Mouse (Mus musculus): ENCODE results near the gene Ceacam18. TPM values are rescaled to one million over a fixed set of nuclear protein-coding genes. Genes with fewer than 3 reads are reported as not detected.
"Not testable (repeated sequence)": the region's sequence is repeated elsewhere in the genome, so short reads cannot be mapped to it uniquely, and the experiment has no call there.

Gene Ceacam18
- polyA plus RNA-seq, 1 experiment = not detected

DNA sequence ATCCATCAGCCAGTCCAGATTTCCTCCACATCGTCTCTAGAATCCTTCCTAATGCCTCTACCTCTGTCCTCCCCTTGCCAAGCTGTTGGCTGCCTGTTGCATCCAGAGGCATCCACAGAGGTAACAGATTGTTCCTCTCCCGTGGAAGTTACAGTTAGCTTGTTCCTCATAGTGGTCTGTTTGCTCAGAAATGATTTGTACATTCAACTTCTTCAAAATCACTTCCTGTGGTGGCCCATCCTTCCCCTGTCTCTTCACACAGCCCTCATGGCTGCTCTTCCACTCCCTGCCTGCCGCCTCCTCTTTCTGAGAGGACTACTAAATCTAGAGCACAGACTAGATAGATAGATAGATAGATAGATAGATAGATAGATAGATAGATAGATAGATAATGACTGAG lies 20.0 kb downstream of the Ceacam18 start:
- TF ChIP-seq CTCF (IDR thresholded peaks at IDR 0.05; ENCODE audit: insufficient read depth, low read depth, low read length) = no peak
- TF ChIP-seq POLR2A (IDR thresholded peaks at IDR 0.05; ENCODE audit: insufficient read depth, low read depth, low read length) = no peak
- no peak overlapping the region for H3K27ac ChIP-seq (ENCODE audit: insufficient read depth, low read depth, low read length)
- H3K4me3 ChIP-seq (ENCODE audit: insufficient read depth, low read depth, low read length) = no peak overlapping the region
- WGBS = 79% methylated on average over 3 of the region's 3 CpGs
- no peaks in the 10 kb centered on the region for H3K4me1 ChIP-seq (ENCODE audit: control insufficient read depth, insufficient read depth, low read length)

DNA sequence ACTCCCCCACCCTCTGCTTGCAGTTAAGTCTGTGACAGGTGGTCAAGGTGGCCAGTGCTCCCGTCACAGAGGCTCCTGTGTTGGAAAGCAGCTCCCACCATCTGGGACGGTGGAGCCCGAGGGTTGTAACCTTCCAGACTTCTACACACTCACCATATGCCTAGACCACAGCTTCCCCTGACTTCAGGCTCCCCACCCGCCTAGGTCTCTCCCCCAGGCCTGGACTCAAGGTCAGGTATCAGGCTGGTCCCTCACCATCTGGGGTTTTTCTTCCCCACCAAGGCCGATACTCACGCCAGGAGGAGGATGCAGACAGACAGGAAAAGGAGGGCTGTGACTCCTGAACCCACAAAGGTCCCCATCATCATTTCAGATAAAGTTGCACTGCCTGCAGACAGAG lies 21.7 kb downstream of the Ceacam18 start:
- TF ChIP-seq CTCF (IDR thresholded peaks at IDR 0.05; ENCODE audit: insufficient read depth, low read depth, low read length) (no peak), POLR2A (IDR thresholded peaks at IDR 0.05; ENCODE audit: insufficient read depth, low read depth, low read length) (no peak)
- 72% methylated on average over 6 of the region's 6 CpGs for WGBS
- no peak overlapping the region for H3K27ac ChIP-seq (ENCODE audit: insufficient read depth, low read depth, low read length)

DNA sequence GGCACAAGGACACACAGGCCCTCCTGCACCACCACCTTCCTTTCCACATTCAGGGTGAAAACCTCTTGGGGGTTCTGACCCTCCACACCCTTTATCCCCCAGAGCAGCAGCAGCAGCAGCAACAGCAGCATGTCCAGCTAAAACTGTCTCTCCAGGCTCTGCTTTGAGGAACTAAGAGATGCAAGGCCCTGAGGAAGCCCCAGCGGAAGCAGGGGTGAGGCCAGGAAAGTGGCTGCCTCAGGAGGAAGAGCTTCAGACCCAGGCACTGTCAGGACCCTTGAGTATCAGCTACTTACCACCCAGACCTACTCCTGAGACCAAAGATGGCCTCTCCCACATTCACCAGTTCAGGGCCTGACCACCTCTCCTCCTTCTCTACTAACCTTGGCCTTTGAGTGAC lies 25.5 kb downstream of the Ceacam18 start, which contains the start of gene Siglece:
TSS of gene Siglece (minus strand) at position 160 of the 400 bp plus-strand sequence.
- WGBS = 77% methylated on average over 1 of the region's 1 CpGs
- Histone ChIP-seq H3K4me3 (ENCODE audit: insufficient read depth, low read depth, low read length) (no peak within 1 kb of the TSS), H3K4me1 (ENCODE audit: control insufficient read depth, insufficient read depth, low read length) (no peaks in the 10 kb centered on the region), H3K27ac (ENCODE audit: insufficient read depth, low read depth, low read length) (no peak within 1 kb of the TSS)
- TF ChIP-seq CTCF (IDR thresholded peaks at IDR 0.05; ENCODE audit: insufficient read depth, low read depth, low read length) (no peak), POLR2A (IDR thresholded peaks at IDR 0.05; ENCODE audit: insufficient read depth, low read depth, low read length) (no peak)

More for the DNA sequence above, 21.7 kb downstream of the Ceacam18 start:
- Histone ChIP-seq H3K4me3 (ENCODE audit: insufficient read depth, low read depth, low read length) (no peak overlapping the region), H3K4me1 (ENCODE audit: control insufficient read depth, insufficient read depth, low read length) (no peaks in the 10 kb centered on the region)

DNA sequence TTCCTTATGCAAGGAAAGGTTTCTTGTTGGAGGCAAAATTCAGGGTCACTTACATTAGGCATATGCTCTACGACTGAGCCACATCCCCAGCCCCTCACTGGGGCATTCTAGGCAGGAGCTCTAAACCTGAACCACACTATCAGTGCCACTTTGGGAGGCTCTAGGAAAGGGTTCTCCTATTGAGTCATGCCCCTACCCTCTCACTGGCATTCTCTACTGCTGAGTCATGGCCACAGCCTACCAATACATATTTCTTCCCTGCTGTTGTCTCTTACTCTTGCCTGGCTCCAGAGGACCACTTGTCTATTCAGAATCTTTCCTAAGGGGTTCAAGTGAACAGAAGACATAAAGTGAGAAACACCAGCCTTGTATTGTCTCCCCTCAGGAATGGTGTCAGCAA lies 28.3 kb downstream of the Ceacam18 start:
- 93% methylated on average over 1 of the region's 1 CpGs for WGBS
- Histone ChIP-seq H3K4me3 (ENCODE audit: insufficient read depth, low read depth, low read length) (no peak overlapping the region), H3K4me1 (ENCODE audit: control insufficient read depth, insufficient read depth, low read length) (no peaks in the 10 kb centered on the region), H3K27ac (ENCODE audit: insufficient read depth, low read depth, low read length) (no peak overlapping the region)
- TF ChIP-seq CTCF (IDR thresholded peaks at IDR 0.05; ENCODE audit: insufficient read depth, low read depth, low read length) (no peak), POLR2A (IDR thresholded peaks at IDR 0.05; ENCODE audit: insufficient read depth, low read depth, low read length) (no peak)

DNA sequence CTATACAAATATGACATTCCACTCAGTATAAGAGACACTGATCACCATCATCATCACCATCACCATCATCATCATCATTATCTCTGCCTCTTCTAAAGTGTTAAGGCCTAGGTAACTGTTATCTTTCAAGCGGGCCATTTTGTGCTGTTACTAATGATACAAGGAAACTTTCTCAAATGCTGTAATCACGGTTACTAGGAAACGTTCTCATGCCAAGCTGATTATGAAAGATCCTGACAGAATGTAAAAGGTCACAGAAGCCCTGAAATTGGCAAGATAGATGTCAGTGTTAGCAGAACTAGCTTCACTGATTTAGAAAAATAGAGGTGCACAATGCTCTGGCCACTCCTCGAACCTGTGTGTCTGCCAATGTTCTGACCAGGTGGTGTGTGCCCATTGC lies 32.7 kb downstream of the Ceacam18 start:
- H3K4me1 ChIP-seq (ENCODE audit: control insufficient read depth, insufficient read depth, low read length); H3K4me3 ChIP-seq (ENCODE audit: insufficient read depth, low read depth, low read length); H3K27ac ChIP-seq (ENCODE audit: insufficient read depth, low read depth, low read length): not testable (repeated sequence)
- 88% methylated on average over 4 of the region's 4 CpGs for WGBS

DNA sequence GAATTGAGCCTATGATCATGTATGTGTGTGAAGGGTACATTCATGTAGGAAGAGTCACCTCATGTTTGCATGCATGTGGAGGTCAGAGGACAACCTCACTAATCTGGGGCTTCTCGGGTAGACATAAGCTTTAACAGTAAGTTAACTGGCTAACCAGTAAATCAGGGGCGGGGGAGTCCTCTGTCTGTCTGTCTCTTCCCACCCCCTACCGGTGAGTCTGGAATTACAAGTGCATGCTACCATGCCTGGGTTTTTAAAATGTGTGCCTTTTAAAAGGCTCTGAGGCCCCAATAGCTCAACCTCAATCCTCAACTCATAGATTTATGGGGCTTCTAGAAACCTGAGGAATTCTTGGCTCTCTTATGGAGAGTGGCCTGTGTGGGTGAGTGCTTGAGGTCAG lies 34.1 kb downstream of the Ceacam18 start:
- Histone ChIP-seq H3K4me3 (ENCODE audit: insufficient read depth, low read depth, low read length) (no peak overlapping the region), H3K27ac (ENCODE audit: insufficient read depth, low read depth, low read length) (no peak overlapping the region), H3K4me1 (ENCODE audit: control insufficient read depth, insufficient read depth, low read length) (peaks cover 6% of the 10 kb centered on the region)
- 19% methylated on average over 3 of the region's 3 CpGs for WGBS
- TF ChIP-seq CTCF (IDR thresholded peaks at IDR 0.05; ENCODE audit: insufficient read depth, low read depth, low read length) (no peak), POLR2A (IDR thresholded peaks at IDR 0.05; ENCODE audit: insufficient read depth, low read depth, low read length) (no peak)

DNA sequence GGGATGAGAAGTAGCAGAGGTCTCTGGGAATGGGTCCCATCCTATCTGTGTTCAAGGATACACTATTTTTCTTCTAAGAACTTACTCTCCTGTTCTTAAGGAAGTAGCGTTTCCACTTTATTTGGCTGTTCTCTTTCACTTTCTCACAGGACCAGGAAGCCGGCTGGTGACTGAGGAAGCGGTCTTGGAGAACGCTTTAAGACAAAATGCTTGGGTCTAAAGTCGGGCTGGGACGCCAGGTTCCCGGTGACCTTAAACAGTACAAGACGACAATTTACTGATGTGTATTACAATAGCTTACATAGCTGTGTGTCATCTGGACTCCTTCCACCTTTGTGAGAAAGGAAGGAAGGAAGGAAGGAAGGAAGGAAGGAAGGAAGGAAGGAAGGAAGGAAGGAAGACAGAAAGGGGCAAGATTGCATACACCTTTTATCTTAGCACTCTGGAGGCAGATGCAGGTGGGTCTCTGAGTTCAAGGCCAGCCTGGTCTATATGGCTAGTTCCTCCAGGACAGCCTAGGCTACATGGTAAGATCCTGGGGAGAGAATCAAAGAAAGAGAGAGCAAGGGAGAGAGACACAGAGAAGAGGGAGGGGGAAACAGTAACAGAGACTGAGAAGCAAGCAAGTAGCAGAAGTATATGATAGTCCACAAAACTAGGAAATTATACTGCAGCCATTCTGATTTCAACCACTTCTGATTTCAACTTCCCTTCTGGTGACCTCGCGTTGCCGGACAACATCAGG lies 36.7 kb downstream of the Ceacam18 start:
- no peak overlapping the region for H3K27ac ChIP-seq (ENCODE audit: insufficient read depth, low read depth, low read length)
- peaks cover 6% of the 10 kb centered on the region for H3K4me1 ChIP-seq (ENCODE audit: control insufficient read depth, insufficient read depth, low read length)
- no peak for TF ChIP-seq POLR2A (IDR thresholded peaks at IDR 0.05; ENCODE audit: insufficient read depth, low read depth, low read length)
- H3K4me3 ChIP-seq (ENCODE audit: insufficient read depth, low read depth, low read length) = 0 out of 2 replicates have a peak overlapping the region, but pooled peaks have one; percentile 6
- 64% methylated on average over 11 of the region's 11 CpGs for WGBS

DNA sequence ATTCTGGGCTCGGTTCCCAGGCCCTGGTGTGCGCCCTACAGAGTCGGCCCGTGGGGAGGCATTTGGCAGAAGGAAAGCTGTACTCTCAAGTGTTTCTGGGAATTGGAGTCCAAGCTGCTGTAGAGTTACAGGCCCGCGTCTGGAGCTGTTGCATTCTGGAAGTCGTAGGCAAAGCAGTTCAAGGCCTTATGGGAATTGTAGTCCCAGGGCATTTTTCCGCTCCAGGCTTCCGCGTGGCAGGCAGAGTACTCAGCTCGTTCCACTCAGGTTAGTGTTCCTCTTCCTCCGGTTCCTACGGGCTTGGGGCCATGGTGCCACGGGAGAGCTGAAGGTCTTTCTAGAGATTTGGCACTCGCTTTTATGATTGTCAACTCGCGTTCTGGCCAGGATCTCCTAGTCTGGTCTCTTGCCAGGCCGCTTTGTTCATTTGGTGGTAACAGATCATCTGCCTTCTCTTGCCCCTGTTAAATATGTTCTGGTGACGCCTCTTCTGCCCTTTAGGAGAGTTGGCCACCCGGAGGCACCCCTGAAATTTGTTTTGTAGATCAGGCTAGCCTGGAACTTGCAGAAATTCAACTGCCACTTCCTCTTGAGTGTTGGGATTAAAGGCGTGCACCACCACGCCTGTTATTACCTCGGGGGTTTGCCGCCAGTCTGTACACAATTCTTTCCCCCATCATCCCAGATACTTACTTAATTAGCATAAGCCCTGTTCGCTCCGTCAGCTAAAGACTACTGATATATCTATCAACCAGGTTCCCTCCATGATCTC lies 37.5 kb downstream of the Ceacam18 start, which contains the start of gene Ctu1:
TSS of gene Ctu1 (plus strand) at position 208 of the 772 bp plus-strand sequence.
- H3K27ac ChIP-seq (ENCODE audit: insufficient read depth, low read depth, low read length) = no peak within 1 kb of the TSS
- peak within 1 kb of the TSS; percentile 76 for H3K4me3 ChIP-seq (ENCODE audit: insufficient read depth, low read depth, low read length)
- peaks cover 6% of the 10 kb centered on the region for H3K4me1 ChIP-seq (ENCODE audit: control insufficient read depth, insufficient read depth, low read length)
- whole genome bisulfite sequencing = under 1% methylated on average over 26 of the region's 26 CpGs
- peak; percentile 50; the same call in 1 of the 2 replicates for TF ChIP-seq POLR2A (IDR thresholded peaks at IDR 0.05; ENCODE audit: insufficient read depth, low read depth, low read length)
- no peak for TF ChIP-seq CTCF (IDR thresholded peaks at IDR 0.05; ENCODE audit: insufficient read depth, low read depth, low read length)

DNA sequence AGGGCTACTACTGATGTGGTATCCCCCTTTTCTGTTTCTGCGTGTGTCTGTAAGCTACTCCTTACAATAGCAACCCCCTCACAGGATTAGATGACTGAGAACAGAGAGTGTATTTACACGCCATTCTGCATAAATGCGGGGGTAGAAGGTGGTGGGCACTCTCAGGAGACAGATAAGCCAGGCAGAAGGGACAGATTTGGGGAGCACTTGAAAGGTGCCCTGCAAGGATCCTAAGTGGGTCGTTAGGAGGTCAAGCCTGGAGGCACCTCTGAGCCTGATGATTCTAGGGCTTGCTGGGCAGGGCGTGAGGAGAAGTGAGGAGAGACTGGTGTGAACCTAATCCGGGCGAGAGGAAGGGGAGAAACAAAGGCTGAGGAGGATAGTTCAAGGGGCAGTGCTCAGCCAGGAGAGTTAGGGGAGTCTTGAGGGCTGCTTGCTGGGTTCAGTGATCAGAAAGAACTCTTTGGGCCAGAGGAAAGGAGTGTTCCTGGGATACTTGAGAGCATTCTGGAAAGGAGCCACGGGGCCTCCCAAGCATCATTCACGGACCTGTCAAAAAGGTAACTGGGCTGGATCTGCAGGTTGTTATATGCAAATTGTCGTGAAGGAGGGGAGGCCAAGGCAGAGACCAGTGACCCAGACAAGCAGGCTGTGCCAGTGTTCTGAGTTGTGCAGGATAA lies 38.2 kb downstream of the Ceacam18 start:
- TF ChIP-seq POLR2A (IDR thresholded peaks at IDR 0.05; ENCODE audit: insufficient read depth, low read depth, low read length) (no peak), CTCF (IDR thresholded peaks at IDR 0.05; ENCODE audit: insufficient read depth, low read depth, low read length) (no peak)
- Histone ChIP-seq H3K27ac (ENCODE audit: insufficient read depth, low read depth, low read length) (no peak overlapping the region), H3K4me3 (ENCODE audit: insufficient read depth, low read depth, low read length) (peak overlapping the region; percentile 76), H3K4me1 (ENCODE audit: control insufficient read depth, insufficient read depth, low read length) (peaks cover 6% of the 10 kb centered on the region)
- 12% methylated on average over 10 of the region's 10 CpGs for WGBS
